Mouse (Mus musculus): ENCODE measurements around the gene Dpp3.

DNA sequence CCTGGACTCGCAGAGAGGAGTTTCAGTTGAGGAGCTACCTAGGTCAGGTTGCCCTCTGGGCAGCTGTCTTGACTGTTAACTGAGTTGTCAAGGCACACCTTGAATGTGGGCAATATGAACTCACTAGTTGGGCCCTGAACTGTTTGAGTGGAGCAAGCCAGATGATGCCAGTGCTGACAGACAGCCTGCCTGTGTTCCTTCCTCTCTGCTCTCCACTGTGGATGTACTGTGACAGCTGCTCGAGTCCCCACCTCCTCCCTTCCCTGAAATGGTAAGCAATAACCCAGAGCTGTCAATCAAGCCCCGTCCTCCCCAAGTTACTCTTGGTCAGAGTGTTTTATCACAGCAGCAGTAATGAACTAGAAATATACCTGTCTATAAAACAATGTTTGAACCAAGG, 28.2 kb downstream of the Dpp3 start:
- TF ChIP-seq POLR2A (IDR thresholded peaks at IDR 0.05; ENCODE audit: low read depth, low read length) (no peak), CTCF (IDR thresholded peaks at IDR 0.05; ENCODE audit: extremely low read depth, insufficient read depth, insufficient read length, insufficient replicate concordance) (no peak)

All from spleen, adult 2 months (tissue).